Mouse (Mus musculus): ENCODE measurements around the gene L1cam. TPM values are rescaled to one million over a fixed set of nuclear protein-coding genes. Genes with fewer than 3 reads are reported as not detected.

The L1cam gene
- 10 to 100 TPM; 30.0 to 50.1 TPM for total RNA-seq (2023)

DNA sequence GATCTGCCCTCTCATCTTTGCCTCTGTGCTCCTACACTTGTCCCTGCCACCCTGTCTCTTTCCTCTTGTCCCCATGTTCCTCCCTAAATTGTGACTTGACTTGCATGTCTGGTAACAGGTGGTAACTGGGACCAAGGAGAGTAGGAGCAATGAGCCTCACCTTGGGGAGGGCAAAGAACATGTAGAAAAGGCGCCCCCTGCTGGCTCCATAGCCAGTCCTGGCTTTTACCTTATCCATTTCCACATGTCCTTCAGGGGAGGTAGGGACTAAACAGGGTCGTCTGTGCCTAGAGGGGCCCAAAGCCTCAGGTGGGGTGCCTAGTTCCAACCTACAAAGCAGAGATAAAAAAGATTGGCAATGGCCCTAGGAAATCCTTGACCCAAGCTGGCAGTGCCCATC is at the start of gene L1cam:
TSS of gene L1cam (minus strand) at position 387 of the 400 bp plus-strand sequence.

DNA sequence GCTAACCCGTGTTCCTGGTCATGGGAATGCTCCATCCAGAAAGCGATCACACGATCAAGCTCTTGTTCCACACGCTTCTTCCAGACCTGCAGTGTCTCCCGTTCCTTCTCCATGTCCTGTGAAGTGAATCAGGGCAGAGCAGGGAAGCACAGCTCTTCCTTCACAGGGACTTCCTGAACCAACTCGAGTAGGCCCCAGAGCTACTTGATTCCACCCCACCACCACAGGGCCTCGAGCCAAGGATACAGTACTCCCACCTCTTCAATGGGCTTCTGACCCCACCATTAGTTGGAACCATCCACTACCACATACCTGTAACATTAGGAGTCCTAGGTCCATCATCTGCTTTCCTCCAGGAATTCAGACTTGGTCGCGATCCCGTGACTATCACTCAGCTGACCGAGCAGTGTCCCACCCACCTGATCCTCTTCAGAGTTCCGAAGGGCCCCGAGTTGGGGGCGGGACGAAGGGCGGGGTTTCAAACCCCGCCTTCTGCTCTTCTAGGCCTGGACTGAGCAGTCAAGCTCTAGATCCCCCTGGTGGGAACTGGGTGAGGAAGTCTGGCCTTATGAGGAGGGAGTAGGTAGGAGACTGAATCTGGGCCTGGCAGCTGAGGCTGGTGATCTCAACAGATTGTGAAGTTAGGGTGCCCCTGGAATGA is 34.6 kb upstream of the L1cam start, which contains the start of gene Renbp:
TSS of gene Renbp (minus strand) at position 449 of the 661 bp plus-strand sequence.

DNA sequence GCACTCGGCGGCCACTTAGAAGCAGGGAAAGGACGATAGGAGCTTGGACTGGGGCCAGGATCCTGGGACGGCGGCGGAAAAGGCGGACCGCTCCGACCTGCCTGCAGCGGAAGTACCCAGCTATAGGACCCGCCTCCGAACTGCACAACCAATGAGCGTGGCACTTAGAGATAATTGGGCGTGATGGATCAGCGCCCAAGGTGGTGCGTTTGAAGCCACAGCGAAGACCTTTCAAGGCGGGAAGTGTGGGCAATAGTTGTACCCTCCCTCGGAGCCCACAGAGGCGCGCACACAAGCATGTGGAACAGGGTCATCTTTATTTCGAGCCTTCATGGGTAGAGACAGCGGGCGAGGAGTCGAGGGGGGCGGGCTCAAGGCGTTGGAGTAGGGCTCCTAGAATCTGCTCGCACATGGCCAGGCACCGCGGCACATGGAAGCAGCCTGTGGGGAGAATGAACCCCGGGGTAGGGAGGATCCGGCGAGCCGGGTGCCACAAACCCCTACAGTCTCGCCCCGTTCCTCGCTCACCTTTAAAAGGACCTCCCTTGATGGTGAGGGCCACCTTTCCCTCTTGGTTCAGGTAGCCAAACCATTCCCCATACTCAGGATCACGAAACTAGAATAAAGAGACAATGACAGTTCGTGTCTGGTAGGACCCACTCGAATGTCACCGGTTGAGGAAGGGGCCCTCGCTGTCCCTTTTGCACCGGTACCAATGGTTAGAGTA is 26.1 kb upstream of the L1cam start, which contains the start of the genes Arhgap4 and Naa10:
TSS of gene Arhgap4 (minus strand) at position 48 of the 727 bp plus-strand sequence.
TSS of gene Naa10 (minus strand) at position 122 of the 727 bp plus-strand sequence.

DNA sequence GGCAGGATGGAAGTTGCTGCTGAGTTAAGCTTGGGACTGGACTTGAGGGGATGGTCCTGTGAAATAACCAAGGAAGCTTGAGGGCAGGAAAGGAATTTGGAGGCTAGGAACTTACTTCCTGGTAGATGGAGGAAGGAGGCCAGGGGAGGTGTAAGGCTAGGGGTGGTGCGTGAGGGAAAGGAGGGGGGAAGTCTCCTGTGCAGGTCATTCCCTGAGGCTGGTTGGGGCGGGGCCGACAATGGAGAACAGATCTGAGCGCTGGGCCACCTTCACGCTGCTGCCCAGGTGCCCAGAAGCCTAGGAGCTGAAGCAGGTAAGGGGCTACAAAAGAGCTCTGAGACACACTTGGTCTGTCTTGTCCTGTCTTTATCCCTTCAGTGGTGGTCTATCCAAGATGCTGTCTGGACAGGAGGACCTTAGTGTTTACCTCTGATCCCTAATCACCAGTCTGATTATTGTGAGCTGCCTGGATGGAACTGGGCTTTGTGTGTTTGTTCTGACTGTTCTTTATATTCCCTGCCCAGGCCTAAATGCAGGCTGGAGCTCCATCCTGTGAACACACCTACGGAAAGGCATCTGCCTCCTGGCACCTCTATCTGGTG is 4.3 kb downstream of the L1cam start, which contains the start of gene Avpr2:
TSS of gene Avpr2 (plus strand) at position 552 of the 602 bp plus-strand sequence.

DNA sequence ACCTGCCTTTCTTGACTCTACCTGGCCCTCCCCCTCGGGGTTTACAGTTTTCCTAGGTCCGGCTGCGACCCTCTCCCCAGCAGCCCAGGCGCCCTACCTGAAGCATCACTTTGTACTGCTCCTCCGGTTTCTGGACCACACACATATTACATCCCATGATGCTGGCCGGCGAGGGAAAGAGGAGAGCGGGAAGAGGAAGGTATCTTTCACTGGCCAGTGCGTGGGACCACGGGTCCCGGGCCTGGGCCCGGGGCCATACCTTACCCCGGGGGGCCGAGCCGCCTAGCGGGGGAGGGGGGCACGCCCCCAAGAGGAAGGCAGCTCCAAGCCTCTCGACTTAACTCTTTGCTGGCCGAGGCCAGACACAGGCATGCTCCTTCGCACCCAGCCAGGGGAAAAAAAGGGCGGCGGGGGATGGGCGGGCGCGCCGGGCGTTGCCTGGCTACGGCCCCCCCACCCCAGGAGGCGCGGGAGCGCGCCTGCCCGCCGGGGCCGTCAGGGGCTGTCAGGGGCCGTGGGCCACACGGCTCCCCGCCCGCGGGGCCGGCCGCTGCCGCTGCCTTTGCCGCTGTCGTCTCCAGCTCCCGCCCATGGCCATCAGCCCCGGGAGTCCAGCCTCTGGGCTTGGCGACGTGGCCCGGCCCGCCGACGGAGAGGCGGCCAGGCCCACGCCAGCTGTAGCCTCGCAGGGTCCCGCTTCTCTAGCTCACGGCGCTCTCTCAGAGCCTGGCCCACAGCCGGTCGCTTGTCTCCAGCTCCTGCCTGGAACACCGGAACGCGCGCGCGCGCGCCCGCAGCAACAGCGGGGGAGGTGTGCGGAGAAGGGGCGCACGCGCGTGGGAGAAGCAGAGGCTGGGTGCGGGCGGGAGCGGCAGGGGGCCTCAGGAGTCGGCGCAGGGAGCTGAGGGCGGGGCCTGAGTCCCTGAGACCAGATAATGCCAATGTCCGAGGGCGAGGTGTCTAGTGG is 71.4 kb downstream of the L1cam start, which contains the start of gene Pdzd4:
TSS of gene Pdzd4 (minus strand) at position 785 of the 967 bp plus-strand sequence.

Other genes with a start within 250 kb of the L1cam start
- not detected for gene Pnck, start 236.0 kb downstream of the L1cam start, total RNA-seq (2023)
- gene Slc6a8, start 223.0 kb downstream of the L1cam start, total RNA-seq (2023) = under 1 TPM; 0.22 to 0.57 TPM
- 10 to 100 TPM; 83.3 to 89.0 TPM for gene Bcap31, start 179.9 kb downstream of the L1cam start, total RNA-seq (2023)
- 10 to 100 TPM; 83.3 to 92.9 TPM for gene Abcd1, start 179.5 kb downstream of the L1cam start, total RNA-seq (2023)
- gene Plxnb3, start 139.0 kb downstream of the L1cam start, total RNA-seq (2023) = under 1 TPM; 0.44 to 0.60 TPM
- 1 to 10 TPM in 1 of 2 experiments, under 1 TPM in 1; 0.89 to 1.8 TPM for gene Srpk3, start 121.7 kb downstream of the L1cam start, total RNA-seq (2023)
- 100 to 1,000 TPM in 1 of 2 experiments, 10 to 100 TPM in 1; 89.0 to 105 TPM for gene Idh3g, start 109.2 kb downstream of the L1cam start, total RNA-seq (2023)
- 100 to 1,000 TPM; 128 TPM for gene Ssr4, start 109.1 kb downstream of the L1cam start, total RNA-seq (2023)
- 1 to 10 TPM in 1 of 2 experiments, under 1 TPM in 1; 0.64 to 1.2 TPM for gene Pdzd4, start 71.1 kb downstream of the L1cam start, total RNA-seq (2023)
- under 1 TPM in 1 of 2 experiments, not detected in 1; 0.20 TPM for gene Avpr2, start 4.0 kb downstream of the L1cam start, total RNA-seq (2023)
- 100 to 1,000 TPM; 227 to 235 TPM for gene Arhgap4, start 25.8 kb upstream of the L1cam start, total RNA-seq (2023)
- 10 to 100 TPM; 38.1 to 42.0 TPM for gene Naa10, start 25.8 kb upstream of the L1cam start, total RNA-seq (2023)
- 10 to 100 TPM; 12.2 to 19.8 TPM for gene Renbp, start 34.7 kb upstream of the L1cam start, total RNA-seq (2023)
- 10 to 100 TPM; 86.7 to 87.3 TPM for gene Hcfc1, start 70.3 kb upstream of the L1cam start, total RNA-seq (2023)
- gene Irak1, start 127.8 kb upstream of the L1cam start, total RNA-seq (2023) = 10 to 100 TPM; 63.0 to 75.4 TPM
- not detected for gene Opn1mw, start 231.4 kb upstream of the L1cam start, total RNA-seq (2023)
- gene Mecp2, start 239.3 kb upstream of the L1cam start, total RNA-seq (2023) = 10 to 100 TPM; 24.4 to 25.0 TPM